Mouse (Mus musculus) myocyte (in vitro differentiated cells): ENCODE data around the gene Amh.

ENCODE experiments used
- CEBPB ChIP-seq: IDR thresholded peaks from 2 replicates; pipeline ENCODE4 v1.6.1; 2011; ENCODE audit warnings: mild to moderate bottlenecking, moderate library complexity; ENCODE audit not compliant: poor library complexity, insufficient read depth, severe bottlenecking
- E2F4 ChIP-seq: IDR thresholded peaks from one replicate; pipeline ENCODE4 v1.6.1; 2011; ENCODE audit warnings: mild to moderate bottlenecking, control low read depth, moderate library complexity; ENCODE audit not compliant: insufficient read depth
- MAX ChIP-seq: IDR thresholded peaks from one replicate; pipeline ENCODE4 v1.6.1; 2011; ENCODE audit warnings: low read depth, mild to moderate bottlenecking, control low read depth
- MYOD1 ChIP-seq, 3 experiments: IDR thresholded peaks; one replicate each; pipeline ENCODE4 v1.6.1; 2011; ENCODE audit warnings: control low read depth in 2 of 3, low read depth in 2 of 3, mild to moderate bottlenecking in 2 of 3, moderate library complexity in 1 of 3; ENCODE audit not compliant: insufficient read length in 2 of 3, control insufficient read depth in 1 of 3
- POLR2A ChIP-seq: IDR thresholded peaks from one replicate; pipeline ENCODE4 v1.6.1; 2011; ENCODE audit warnings: low read depth, mild to moderate bottlenecking, control low read depth, moderate library complexity; ENCODE audit not compliant: insufficient read length
- POLR2AphosphoS2 ChIP-seq: IDR thresholded peaks from one replicate; pipeline ENCODE4 v1.6.1; 2011; ENCODE audit warnings: low read depth, control low read depth; ENCODE audit not compliant: insufficient read length
- TCF12 ChIP-seq: IDR thresholded peaks from one replicate; pipeline ENCODE4 v1.6.1; 2011; ENCODE audit warnings: mild to moderate bottlenecking, control low read depth; ENCODE audit not compliant: poor library complexity, insufficient read depth, severe bottlenecking
- USF1 ChIP-seq: IDR thresholded peaks from one replicate; pipeline ENCODE4 v1.6.1; 2011; ENCODE audit warnings: low read depth, mild to moderate bottlenecking, control low read depth, moderate library complexity

- TF ChIP-seq POLR2A (no peak), POLR2AphosphoS2 (no peak), USF1 (no peak), E2F4 (no peak), TCF12 (no peak), MAX (no peak), CEBPB (no peak), MYOD1 (IDR thresholded peaks at IDR 0.05; ENCODE audit: control insufficient read depth in 1 of 3, insufficient read length in 2 of 3, low read depth in 2 of 3) (no peak)
Observed at GRCm38 (mm10) chr10:80777123-80777522, 27.9 kb upstream of the Amh start.
